Mouse (Mus musculus) skeletal muscle tissue, adult 2 months (tissue): ENCODE data around the gene Slc10a7.

Source experiments
- DNase-seq: peaks from one replicate; pipeline ENCODE4 v3.0.0-alpha.2; 2012; ENCODE audit warnings: low read depth, low spot score

Gene Slc10a7

GRCm38 (mm10) chr8:78734721-78735517, 225.8 kb downstream of the Slc10a7 start:
- DNase-seq: no peak

GRCm38 (mm10) chr8:78738304-78738703, 229.2 kb downstream of the Slc10a7 start:
- DNase-seq: no peak

- peak; percentile 45 for DNase-seq
These were observed 231.8 kb downstream of the Slc10a7 start for GRCm38 (mm10) chr8:78740936-78741335.

- DNase-seq: no peak
These were observed 232.3 kb downstream of the Slc10a7 start for GRCm38 (mm10) chr8:78741496-78741895.

GRCm38 (mm10) chr8:78741965-78742364, 232.8 kb downstream of the Slc10a7 start:
- no peak for DNase-seq

GRCm38 (mm10) chr8:78742453-78742852, 233.3 kb downstream of the Slc10a7 start:
- DNase-seq: peak; percentile 91

- DNase-seq: no peak
These were observed 237.9 kb downstream of the Slc10a7 start for GRCm38 (mm10) chr8:78747052-78747451.

GRCm38 (mm10) chr8:78748701-78749100, 239.6 kb downstream of the Slc10a7 start:
- no peak for DNase-seq

GRCm38 (mm10) chr8:78749861-78750825, 241.0 kb downstream of the Slc10a7 start:
- no peak for DNase-seq

GRCm38 (mm10) chr8:78751151-78751550, 242.0 kb downstream of the Slc10a7 start:
- DNase-seq: no peak

GRCm38 (mm10) chr8:78754986-78755385, 245.8 kb downstream of the Slc10a7 start:
- no peak for DNase-seq

GRCm38 (mm10) chr8:78759139-78759538, 250.0 kb downstream of the Slc10a7 start:
- no peak for DNase-seq

GRCm38 (mm10) chr8:78764976-78765375, 255.8 kb downstream of the Slc10a7 start:
- no peak for DNase-seq

- no peak for DNase-seq
These were observed 256.4 kb downstream of the Slc10a7 start for GRCm38 (mm10) chr8:78765556-78765955.

- no peak for DNase-seq
These were observed 261.4 kb downstream of the Slc10a7 start for GRCm38 (mm10) chr8:78770584-78770983.

GRCm38 (mm10) chr8:78771256-78771655, 262.1 kb downstream of the Slc10a7 start:
- no peak for DNase-seq

GRCm38 (mm10) chr8:78776816-78777215, 267.7 kb downstream of the Slc10a7 start:
- DNase-seq: no peak
